Mouse (Mus musculus): ENCODE measurements around the gene Grk2. TPM values are rescaled to one million over a fixed set of nuclear protein-coding genes. Genes with fewer than 3 reads are reported as not detected.

The Grk2 gene
- polyA plus RNA-seq, 1 experiment = 290 TPM

DNA sequence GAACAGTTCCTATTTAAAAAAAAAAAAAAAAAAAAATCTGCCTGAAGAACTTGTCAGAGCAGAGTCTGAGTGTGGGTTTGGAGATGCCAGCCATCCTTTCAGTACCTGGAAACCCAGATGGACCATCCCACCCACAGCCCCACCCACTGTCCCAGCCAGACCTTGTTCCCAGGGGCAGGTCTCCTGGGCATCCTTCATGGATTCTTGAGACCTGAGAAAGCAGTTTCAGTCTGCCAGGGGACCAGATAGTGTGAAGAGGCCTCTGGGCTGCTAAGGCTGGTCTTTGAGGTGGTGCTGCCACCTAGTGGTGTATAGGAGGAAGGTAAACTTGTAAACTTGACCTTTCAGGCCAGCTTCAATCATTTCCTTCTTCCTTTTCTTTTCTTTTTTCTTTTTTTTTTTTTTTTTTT is 3.8 kb upstream of the Grk2 start:
- no peak for TF ChIP-seq GATA1 (IDR thresholded peaks at IDR 0.05; ENCODE audit: low read length)

GRCm38 (mm10) chr19:4309302-4309701 is 3.3 kb upstream of the Grk2 start:
- TF ChIP-seq GATA1 (IDR thresholded peaks at IDR 0.05; ENCODE audit: low read length) = no peak

DNA sequence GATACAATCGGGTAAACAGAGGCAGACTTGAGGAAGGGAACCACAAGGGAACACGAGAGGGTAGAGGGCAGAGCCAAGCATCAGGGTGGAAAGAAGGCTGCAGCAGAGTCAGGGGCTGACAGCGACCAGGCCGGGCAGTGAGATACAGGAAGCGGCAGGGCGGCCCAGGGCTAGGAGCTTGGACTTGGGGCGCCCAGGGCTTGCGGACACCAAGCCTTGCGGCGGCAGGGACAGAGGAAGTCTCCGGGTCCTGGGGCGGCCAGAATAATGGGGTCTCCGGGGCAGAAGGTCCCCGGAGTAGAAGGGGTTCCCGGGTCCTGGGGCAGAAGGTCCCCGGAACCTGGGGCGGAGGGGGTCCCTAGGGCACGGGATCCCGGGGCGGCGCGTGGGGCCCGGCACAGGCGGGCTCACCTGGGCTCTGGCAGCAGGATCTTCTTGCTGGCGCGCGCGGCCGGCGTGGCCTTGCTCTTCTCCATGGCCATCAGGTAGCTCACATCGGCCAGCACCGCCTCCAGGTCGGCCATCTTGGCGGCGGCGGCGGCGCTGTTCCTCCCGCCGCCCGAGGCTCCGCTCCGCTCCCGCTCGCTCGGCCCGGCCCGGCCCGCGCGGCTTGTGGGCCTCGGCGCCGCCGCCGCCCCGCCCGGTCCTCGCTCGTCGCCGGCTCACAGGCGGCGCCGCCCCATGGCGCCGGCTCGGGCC is 382 bp downstream of the Grk2 start:
- no peak for TF ChIP-seq GATA1 (IDR thresholded peaks at IDR 0.05; ENCODE audit: low read length)

DNA sequence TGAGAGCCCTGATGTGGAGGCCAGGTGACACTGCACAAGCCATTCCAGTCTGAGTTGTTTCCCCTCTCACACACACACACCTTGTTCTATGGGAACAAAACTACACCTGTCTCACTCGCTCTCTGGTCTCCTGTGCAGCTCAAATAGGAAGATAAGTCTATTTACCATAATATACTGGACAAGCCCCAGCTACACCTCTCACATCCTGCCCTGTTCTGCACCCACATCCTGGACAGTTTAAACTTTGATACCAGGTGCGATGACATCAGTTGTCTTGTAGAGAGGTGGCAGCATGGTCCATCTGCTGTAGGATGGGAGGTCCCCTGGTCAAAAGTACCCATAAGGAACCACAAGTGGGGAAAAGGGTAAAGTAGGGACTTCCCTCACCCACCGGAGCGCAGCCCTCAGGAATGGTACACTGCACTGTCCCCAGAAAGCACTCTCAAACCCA is 1.1 kb downstream of the Grk2 start:
- TF ChIP-seq GATA1 (IDR thresholded peaks at IDR 0.05; ENCODE audit: low read length) = no peak

DNA sequence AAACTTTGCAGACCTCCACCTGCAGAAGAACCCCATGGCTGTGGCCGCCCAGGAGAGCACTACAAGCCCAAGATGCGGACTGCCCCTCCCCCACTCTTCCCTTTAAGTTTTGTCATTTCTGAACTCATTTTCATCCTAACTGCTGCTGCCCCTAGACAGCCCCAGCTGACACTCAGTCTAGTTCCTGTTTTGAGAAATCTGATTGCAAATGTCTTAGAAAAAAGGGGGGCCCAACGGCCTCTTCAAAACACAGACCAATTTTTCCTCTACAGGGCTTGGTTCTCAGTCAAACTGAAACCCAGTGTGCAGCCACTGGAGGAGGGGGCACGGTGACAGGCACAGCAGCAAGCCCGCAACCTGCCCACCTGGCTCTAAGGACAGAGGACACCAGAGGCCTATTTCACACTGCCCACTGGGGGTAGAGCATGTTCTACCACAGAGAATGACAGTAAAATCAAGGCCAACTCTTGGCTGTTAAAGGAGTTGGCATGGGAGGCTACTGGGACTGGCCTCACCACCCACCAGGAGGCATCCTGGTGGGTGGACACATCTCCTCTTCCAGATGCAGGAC is 1.7 kb downstream of the Grk2 start:
- TF ChIP-seq GATA1 (IDR thresholded peaks at IDR 0.05; ENCODE audit: low read length) = no peak

- TF ChIP-seq GATA1 (IDR thresholded peaks at IDR 0.05; ENCODE audit: low read length) = no peak
Measured at GRCm38 (mm10) chr19:4303640-4303995, 2.4 kb downstream of the Grk2 start.

DNA sequence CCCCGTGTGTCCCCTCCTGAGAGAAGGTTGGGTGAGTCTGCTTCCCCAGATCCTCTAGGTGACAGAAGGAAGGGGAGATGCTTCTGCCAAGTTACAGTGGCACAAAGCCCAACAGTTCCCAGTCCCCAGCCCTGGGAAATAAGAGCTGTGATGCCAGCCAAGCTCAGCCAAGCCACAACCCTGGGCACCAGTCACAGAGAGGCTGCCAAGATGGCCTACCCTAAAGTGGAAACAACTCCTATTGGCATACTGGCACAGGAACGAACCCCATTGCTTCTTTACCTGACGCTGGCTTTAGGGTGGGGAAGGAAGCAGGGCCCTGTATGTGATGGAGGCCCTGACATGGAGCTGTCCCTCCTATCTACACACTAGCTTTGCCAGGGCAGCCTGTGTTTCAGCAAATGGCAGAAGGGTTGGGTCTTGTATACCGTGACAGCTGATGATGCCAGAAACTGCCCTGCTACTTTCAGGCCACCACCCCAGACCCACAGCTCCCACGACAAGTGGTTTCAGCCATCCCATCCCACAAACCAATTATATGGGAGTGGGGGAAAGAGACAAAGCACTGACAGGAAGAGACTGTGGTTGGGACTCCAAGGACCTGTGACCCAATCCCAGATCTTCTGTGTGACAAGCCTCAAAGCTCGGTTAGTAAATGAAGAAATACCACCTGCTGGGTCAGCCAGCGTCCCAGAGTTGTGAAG is 2.9 kb downstream of the Grk2 start:
- no peak for TF ChIP-seq GATA1 (IDR thresholded peaks at IDR 0.05; ENCODE audit: low read length)

DNA sequence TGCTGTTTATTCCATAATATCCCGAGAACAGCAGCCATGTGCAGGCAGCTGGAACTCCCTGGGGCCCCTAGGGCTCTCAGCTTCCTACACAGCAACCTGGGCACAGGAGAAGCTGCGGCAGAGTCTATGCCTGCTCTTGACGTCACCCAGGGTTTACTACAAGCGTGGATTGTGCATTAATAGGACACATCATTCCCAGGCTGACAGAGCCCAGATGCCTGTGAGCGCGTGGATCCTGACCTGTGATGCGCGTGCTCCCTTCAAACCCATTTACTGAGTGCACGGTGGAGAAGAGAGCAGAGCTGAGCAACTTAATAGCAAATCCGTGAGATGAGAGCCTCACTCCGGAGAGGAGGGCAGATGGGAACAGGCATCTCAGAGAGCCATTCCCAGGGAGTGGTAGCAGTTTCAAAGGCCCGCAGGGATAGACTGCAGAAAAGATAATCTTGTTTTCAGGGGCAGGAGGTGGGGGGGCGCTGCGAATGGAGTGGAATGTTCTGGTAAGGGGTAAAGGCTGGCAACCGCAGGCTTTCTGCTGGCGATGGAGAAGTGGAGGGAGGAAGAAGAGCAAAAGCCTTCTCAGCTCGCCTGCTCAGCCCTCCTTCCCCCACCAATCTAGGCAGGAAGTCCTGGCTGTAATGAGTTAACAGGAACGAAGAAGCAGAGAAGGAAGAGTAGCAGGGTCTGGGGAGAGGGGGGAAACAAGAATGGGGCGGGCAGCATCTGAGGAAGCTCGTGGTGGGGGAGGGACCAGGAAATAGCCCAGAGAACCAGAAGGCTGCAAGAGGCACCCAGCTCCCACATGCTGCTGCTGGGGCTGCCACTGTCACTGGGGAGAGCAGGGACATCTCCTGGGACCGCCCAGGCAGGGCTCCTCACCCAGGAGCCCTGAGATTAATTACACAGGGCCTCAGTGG is 4.0 kb downstream of the Grk2 start:
- TF ChIP-seq GATA1 (IDR thresholded peaks at IDR 0.05; ENCODE audit: low read length) = no peak

DNA sequence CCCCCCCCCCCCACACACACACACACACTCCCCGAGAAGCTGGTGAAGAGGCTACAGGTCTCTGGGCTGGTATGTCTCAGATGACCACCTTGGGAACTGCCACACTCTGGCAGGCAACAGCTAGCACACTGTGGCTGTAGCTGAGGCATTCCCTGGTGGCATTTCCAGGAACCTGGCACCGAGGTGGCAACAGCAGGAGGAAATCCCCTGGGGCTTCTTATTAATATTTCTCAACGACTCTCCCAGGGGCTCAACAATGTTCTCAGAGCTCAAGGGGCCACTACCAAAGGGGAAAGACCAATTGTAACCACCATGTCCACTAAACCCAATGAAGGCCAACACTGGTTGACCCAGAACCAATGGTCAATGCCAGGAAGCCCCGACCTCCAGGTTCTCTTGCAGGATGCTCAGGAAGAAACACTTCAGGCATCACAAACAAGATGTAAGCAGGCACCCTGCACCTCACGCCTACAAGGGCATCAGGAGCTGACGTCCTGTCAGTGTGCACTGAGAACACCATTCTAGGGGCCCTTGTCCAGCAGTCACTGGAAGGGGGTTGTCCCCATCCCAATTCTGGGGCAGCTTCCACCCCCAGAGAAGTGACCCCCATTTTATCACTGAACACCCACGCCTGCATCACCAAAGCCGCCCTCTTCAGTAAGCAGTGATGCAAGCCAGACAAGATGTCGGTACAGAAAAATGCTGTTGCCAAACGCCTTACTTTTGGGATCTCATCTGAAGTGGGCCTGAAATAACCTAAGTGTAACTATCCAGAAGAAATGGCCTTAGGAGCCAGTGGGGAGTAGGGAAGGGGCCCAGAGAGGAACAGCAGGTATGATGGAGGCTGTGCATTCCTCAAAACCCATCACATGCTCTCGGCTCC is 4.9 kb downstream of the Grk2 start:
- no peak for TF ChIP-seq GATA1 (IDR thresholded peaks at IDR 0.05; ENCODE audit: low read length)

GRCm38 (mm10) chr19:4300271-4300704 is 5.7 kb downstream of the Grk2 start:
- TF ChIP-seq GATA1 (IDR thresholded peaks at IDR 0.05; ENCODE audit: low read length) = no peak

GRCm38 (mm10) chr19:4299574-4300270 is 6.3 kb downstream of the Grk2 start:
- no peak for TF ChIP-seq GATA1 (IDR thresholded peaks at IDR 0.05; ENCODE audit: low read length)

- TF ChIP-seq GATA1 (IDR thresholded peaks at IDR 0.05; ENCODE audit: low read length) = no peak
Measured at GRCm38 (mm10) chr19:4299126-4299525, 6.9 kb downstream of the Grk2 start.

- TF ChIP-seq GATA1 (IDR thresholded peaks at IDR 0.05; ENCODE audit: low read length) = no peak
Measured at GRCm38 (mm10) chr19:4298322-4299121, 7.5 kb downstream of the Grk2 start.
